Mouse (Mus musculus) spleen, postnatal 4 days (tissue): ENCODE results near the gene Lrrk1.

Experiments
- DNase-seq, 2 experiments: peaks; one replicate each; pipeline ENCODE4 v3.0.0; 2022; ENCODE audit warnings: low spot score in 2 of 2

The Lrrk1 gene

GRCm38 (mm10) chr7:66254993-66255392 lies 133.2 kb downstream of the Lrrk1 start:
- no peak for DNase-seq

GRCm38 (mm10) chr7:66253975-66254651 lies 134.0 kb downstream of the Lrrk1 start:
- no peak for DNase-seq

GRCm38 (mm10) chr7:66250030-66250429 lies 138.1 kb downstream of the Lrrk1 start:
- peak; percentile 84 to 94 for DNase-seq

- no peak for DNase-seq
Observed at GRCm38 (mm10) chr7:66249426-66249825, 138.7 kb downstream of the Lrrk1 start.

- DNase-seq, result no peak
Observed at GRCm38 (mm10) chr7:66249020-66249419, 139.1 kb downstream of the Lrrk1 start.

GRCm38 (mm10) chr7:66248270-66248669 lies 139.9 kb downstream of the Lrrk1 start:
- DNase-seq, result no peak

GRCm38 (mm10) chr7:66247274-66248021 lies 140.7 kb downstream of the Lrrk1 start:
- no peak for DNase-seq

- no peak for DNase-seq
Observed at GRCm38 (mm10) chr7:66246716-66247235, 141.4 kb downstream of the Lrrk1 start.

GRCm38 (mm10) chr7:66245646-66246045 lies 142.5 kb downstream of the Lrrk1 start:
- no peak for DNase-seq

- no peak for DNase-seq
Observed at GRCm38 (mm10) chr7:66243766-66244325, 144.3 kb downstream of the Lrrk1 start.

- DNase-seq, result no peak
Observed at GRCm38 (mm10) chr7:66241855-66242412, 146.2 kb downstream of the Lrrk1 start.

GRCm38 (mm10) chr7:66238157-66238556 lies 150.0 kb downstream of the Lrrk1 start:
- DNase-seq, result no peak

- no peak for DNase-seq
Observed at GRCm38 (mm10) chr7:66233947-66234516, 154.1 kb downstream of the Lrrk1 start.

GRCm38 (mm10) chr7:66233141-66233946 lies 154.8 kb downstream of the Lrrk1 start:
- no peak for DNase-seq

GRCm38 (mm10) chr7:66231861-66232260 lies 156.3 kb downstream of the Lrrk1 start:
- peak in 1 of 2 experiments; percentile 58 for DNase-seq

- peak; percentile 20 to 64 for DNase-seq
Observed at GRCm38 (mm10) chr7:66230638-66231550, 157.3 kb downstream of the Lrrk1 start.

- peak; percentile 36 to 65 for DNase-seq
Observed at GRCm38 (mm10) chr7:66230246-66230637, 157.9 kb downstream of the Lrrk1 start.

- peak in 1 of 2 experiments; percentile 10 for DNase-seq
Observed at GRCm38 (mm10) chr7:66229433-66229832, 158.7 kb downstream of the Lrrk1 start.

GRCm38 (mm10) chr7:66228610-66228920 lies 159.6 kb downstream of the Lrrk1 start:
- DNase-seq, result peak in 1 of 2 experiments; percentile 10
